Mouse (Mus musculus) lung, embryonic 14.5 days (tissue): Measurements from ENCODE around the gene Prkag3. TPM values are rescaled to one million over a fixed set of nuclear protein-coding genes. Genes with fewer than 3 reads are reported as not detected.

ENCODE experiments used
- ATAC-seq: fragments of 200-750 bp; cut with Nextera tagmentation; 2 replicates; pipeline ENCODE4 v1.8.0; 2017; ENCODE audit warnings: mild to moderate bottlenecking, moderate TSS enrichment, moderate library complexity; ENCODE audit not compliant: insufficient read depth
- DNase-seq: peaks from one replicate; pipeline ENCODE4 v3.0.0-alpha.2; 2015
- H3K27ac ChIP-seq: fragments of 300-500 bp; sonication (generic); 2 replicates; pipeline ENCODE4 v1.5.1; 2014; ENCODE audit warnings: low read depth, mild to moderate bottlenecking, moderate library complexity
- H3K27me3 ChIP-seq: fragments of 300-500 bp; sonication (generic); 2 replicates; pipeline ENCODE4 v1.6.1; 2014; ENCODE audit warnings: low read length, control low read depth; ENCODE audit not compliant: insufficient read depth
- H3K36me3 ChIP-seq: fragments of 300-500 bp; sonication (generic); 2 replicates; pipeline ENCODE4 v1.6.1; 2014; ENCODE audit warnings: control low read depth; ENCODE audit not compliant: insufficient read depth
- H3K4me1 ChIP-seq: fragments of 300-500 bp; sonication (generic); 2 replicates; pipeline ENCODE4 v1.6.1; 2014; ENCODE audit warnings: antibody characterized with exemption, control low read depth; ENCODE audit not compliant: insufficient read depth
- H3K4me2 ChIP-seq: fragments of 300-500 bp; sonication (generic); 2 replicates; pipeline ENCODE4 v1.6.1; 2014; ENCODE audit warnings: mild to moderate bottlenecking
- H3K4me3 ChIP-seq: fragments of 300-500 bp; sonication (generic); 2 replicates; pipeline ENCODE4 v1.5.1; 2014; ENCODE audit warnings: low read depth, low read length
- H3K9ac ChIP-seq: fragments of 300-500 bp; sonication (generic); 2 replicates; pipeline ENCODE4 v1.6.1; 2014
- H3K9me3 ChIP-seq: fragments of 300-500 bp; sonication (generic); 2 replicates; pipeline ENCODE4 v1.6.1; 2016; ENCODE audit warnings: low read depth, low read length, control low read depth
- CTCF ChIP-seq: IDR thresholded peaks from 2 replicates; pipeline ENCODE4 v1.5.1; 2016; ENCODE audit warnings: antibody characterized with exemption, low read depth
- WGBS: fragments of 180-500 bp; shearing (Covaris S2); extraction: QIAGEN DNeasy Blood & Tissue Kit; methylation state at CpG from one replicate; pipeline ENCODE4 v1.1.7; 2014; 5-methylcytosine and 5-hydroxymethylcytosine counted together
- polyA plus RNA-seq: library from polyadenylated mRNA; unstranded; fragments of >200 nt; fragmentation: Nextera tagmentation; extraction: Ambion mirVana; gene quantifications from 2 replicates; pipeline ENCODE4 v1.2.1, GENCODE M21; 2014

Gene Prkag3
- polyA plus RNA-seq, 1 experiment from 2014 or later, result 0.29 TPM

- TF ChIP-seq CTCF, result peak; percentile 41
- H3K27ac ChIP-seq, result no peak overlapping the region
- no peaks in the 10 kb centered on the region for H3K36me3 ChIP-seq
- no peaks in the 10 kb centered on the region for H3K27me3 ChIP-seq
- ATAC-seq (no peak), DNase-seq (peak; percentile 43)
- H3K4me3 ChIP-seq, result no peak overlapping the region
- H3K9me3 ChIP-seq, result no peaks in the 10 kb centered on the region
- WGBS, result 68% methylated on average over 2 of the region's 2 CpGs
- H3K9ac ChIP-seq, result no peak overlapping the region
- no peaks in the 10 kb centered on the region for H3K4me1 ChIP-seq
- H3K4me2 ChIP-seq, result no peak overlapping the region
These were observed 25.3 kb downstream of the Prkag3 start for GRCm38 (mm10) chr1:74723748-74724147.

GRCm38 (mm10) chr1:74721657-74722056, 27.4 kb downstream of the Prkag3 start:
- Histone ChIP-seq H3K4me3 (no peak overlapping the region), H3K36me3 (no peaks in the 10 kb centered on the region), H3K9ac (no peak overlapping the region), H3K27ac (no peak overlapping the region), H3K4me2 (no peak overlapping the region), H3K9me3 (no peaks in the 10 kb centered on the region), H3K27me3 (no peaks in the 10 kb centered on the region), H3K4me1 (no peaks in the 10 kb centered on the region)
- no peak for DNase-seq
- ATAC-seq, result no peak
- no peak for TF ChIP-seq CTCF
- 65% methylated on average over 6 of the region's 6 CpGs for WGBS

GRCm38 (mm10) chr1:74719281-74719680, 29.7 kb downstream of the Prkag3 start:
- WGBS, result 52% methylated on average over 3 of the region's 3 CpGs
- no peak for ATAC-seq
- no peaks in the 10 kb centered on the region for H3K9me3 ChIP-seq
- H3K4me3 ChIP-seq, result no peak overlapping the region
- H3K4me2 ChIP-seq, result no peak overlapping the region
- no peak overlapping the region for H3K27ac ChIP-seq
- H3K9ac ChIP-seq, result no peak overlapping the region
- no peaks in the 10 kb centered on the region for H3K36me3 ChIP-seq
- TF ChIP-seq CTCF, result no peak
- DNase-seq, result no peak
- no peaks in the 10 kb centered on the region for H3K4me1 ChIP-seq
- no peaks in the 10 kb centered on the region for H3K27me3 ChIP-seq

- no peaks in the 10 kb centered on the region for H3K27me3 ChIP-seq
- no peak overlapping the region for H3K4me2 ChIP-seq
- 76% methylated on average over 8 of the region's 8 CpGs for WGBS
- ATAC-seq (no peak), DNase-seq (no peak)
- TF ChIP-seq CTCF, result no peak
- H3K9ac ChIP-seq, result no peak overlapping the region
- H3K4me3 ChIP-seq, result no peak overlapping the region
- no peaks in the 10 kb centered on the region for H3K36me3 ChIP-seq
- no peaks in the 10 kb centered on the region for H3K9me3 ChIP-seq
- H3K4me1 ChIP-seq, result no peaks in the 10 kb centered on the region
- no peak overlapping the region for H3K27ac ChIP-seq
These were observed 30.9 kb downstream of the Prkag3 start for GRCm38 (mm10) chr1:74718113-74718512.

GRCm38 (mm10) chr1:74715886-74716285, 33.1 kb downstream of the Prkag3 start:
- TF ChIP-seq CTCF, result no peak
- Histone ChIP-seq H3K9ac (no peak overlapping the region), H3K4me3 (no peak overlapping the region), H3K4me1 (no peaks in the 10 kb centered on the region), H3K27ac (no peak overlapping the region), H3K36me3 (no peaks in the 10 kb centered on the region), H3K27me3 (no peaks in the 10 kb centered on the region), H3K9me3 (no peaks in the 10 kb centered on the region), H3K4me2 (no peak overlapping the region)
- WGBS, result 84% methylated on average over 6 of the region's 6 CpGs
- no peak for DNase-seq
- ATAC-seq, result no peak

GRCm38 (mm10) chr1:74715468-74715867, 33.6 kb downstream of the Prkag3 start:
- Histone ChIP-seq H3K9me3 (no peaks in the 10 kb centered on the region), H3K4me2 (no peak overlapping the region), H3K4me1 (no peaks in the 10 kb centered on the region), H3K27ac (no peak overlapping the region), H3K36me3 (no peaks in the 10 kb centered on the region), H3K4me3 (no peak overlapping the region), H3K9ac (no peak overlapping the region), H3K27me3 (no peaks in the 10 kb centered on the region)
- 65% methylated on average over 5 of the region's 5 CpGs for WGBS
- no peak for TF ChIP-seq CTCF
- DNase-seq (no peak), ATAC-seq (no peak)

- Histone ChIP-seq H3K4me3 (no peak overlapping the region), H3K4me2 (no peak overlapping the region), H3K27ac (no peak overlapping the region), H3K4me1 (no peaks in the 10 kb centered on the region), H3K9ac (no peak overlapping the region), H3K36me3 (no peaks in the 10 kb centered on the region), H3K27me3 (no peaks in the 10 kb centered on the region), H3K9me3 (no peaks in the 10 kb centered on the region)
- ATAC-seq, result no peak
- no peak for TF ChIP-seq CTCF
- no peak for DNase-seq
- 44% methylated on average over 2 of the region's 2 CpGs for WGBS
These were observed 34.1 kb downstream of the Prkag3 start for GRCm38 (mm10) chr1:74714967-74715366.
